Mouse (Mus musculus) lung, postnatal 10 days (tissue): ENCODE measurements around the gene Slc24a3.

Source experiments
- DNase-seq: peaks from one replicate; pipeline ENCODE4 v3.0.0; 2021

The Slc24a3 gene

DNA sequence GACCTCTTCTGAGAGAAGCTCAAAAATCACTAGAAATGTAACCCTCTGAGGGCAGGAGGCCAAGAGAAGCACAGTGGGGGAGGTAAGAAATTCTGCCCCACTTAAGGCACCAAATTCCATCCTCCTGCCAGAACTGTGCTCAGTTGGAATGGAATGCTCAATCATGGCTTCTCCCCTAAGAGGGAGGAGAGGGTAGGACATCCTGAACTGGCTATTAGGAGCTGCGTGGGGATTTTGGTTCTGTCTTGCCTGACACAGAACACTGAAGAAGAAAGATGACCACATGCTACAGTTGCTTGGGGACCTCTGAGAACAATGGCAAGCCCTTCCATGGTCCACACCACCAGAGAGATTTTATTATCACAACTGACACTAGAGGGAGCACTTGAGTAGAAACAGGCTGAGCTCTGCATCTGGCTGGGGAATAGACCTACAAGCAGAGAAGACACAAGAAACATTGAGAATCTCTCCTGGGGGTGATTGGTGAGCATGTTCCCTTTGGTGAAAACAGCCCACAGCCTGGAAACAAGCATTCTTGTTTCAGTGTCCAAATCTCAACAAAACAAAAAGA lies 389.9 kb downstream of the Slc24a3 start:
- DNase-seq = peak; percentile 58

DNA sequence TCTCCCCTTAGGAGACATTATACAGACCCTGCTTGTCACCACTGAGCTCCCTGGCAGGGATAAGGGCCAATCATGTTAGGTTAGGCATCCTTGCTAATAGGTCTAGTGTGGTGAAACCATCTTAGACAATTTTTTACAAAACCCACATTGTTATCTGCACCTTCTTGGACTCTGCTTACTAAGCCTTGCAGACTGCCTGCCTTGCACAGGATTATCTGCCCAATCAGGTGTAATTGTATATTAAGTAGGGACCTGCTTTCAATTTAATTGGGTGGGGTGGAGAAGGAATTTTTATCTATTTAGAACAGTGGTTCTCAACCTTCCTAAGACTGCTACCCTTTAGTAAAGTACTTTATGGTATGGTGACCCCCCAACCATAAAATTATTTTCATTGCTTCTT lies 394.9 kb downstream of the Slc24a3 start:
- no peak for DNase-seq

DNA sequence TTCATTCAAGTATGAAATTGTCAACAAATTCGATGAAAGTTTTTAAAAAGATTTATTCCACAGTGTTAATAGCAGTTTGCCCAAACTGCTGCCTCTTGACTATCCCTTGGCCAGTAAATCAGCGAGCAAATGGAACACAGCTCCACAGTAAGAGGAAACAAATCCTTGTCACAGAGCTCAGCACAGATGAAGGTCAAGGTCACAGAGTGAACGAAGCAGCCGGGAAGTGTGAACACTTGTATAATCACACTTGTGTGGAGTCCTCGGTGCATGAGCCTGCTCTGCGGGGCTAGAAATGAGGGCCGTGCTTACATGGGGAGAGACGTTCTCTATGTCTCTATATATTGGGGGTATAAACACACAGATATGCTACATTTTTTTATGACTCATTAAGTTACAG lies 397.0 kb downstream of the Slc24a3 start:
- DNase-seq = no peak

DNA sequence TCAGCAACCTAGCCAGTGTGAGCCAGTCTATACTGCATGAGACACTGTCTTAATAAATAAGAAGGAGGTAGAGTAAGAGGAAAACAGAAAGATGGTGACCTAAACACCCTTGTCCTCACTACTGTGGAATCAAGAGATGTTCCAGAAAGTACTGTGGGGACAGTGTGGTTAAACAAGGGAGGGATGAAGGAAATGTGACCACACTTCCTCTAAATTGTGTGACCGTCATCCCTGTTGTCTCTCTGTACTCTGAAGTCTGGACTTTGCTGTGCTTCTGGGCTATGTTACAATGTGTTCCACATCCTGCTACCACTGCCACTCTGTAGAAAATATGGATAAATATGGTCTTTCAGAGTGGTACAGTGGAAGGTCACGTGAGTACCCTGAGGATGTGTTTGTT lies 399.4 kb downstream of the Slc24a3 start:
- DNase-seq = no peak

DNA sequence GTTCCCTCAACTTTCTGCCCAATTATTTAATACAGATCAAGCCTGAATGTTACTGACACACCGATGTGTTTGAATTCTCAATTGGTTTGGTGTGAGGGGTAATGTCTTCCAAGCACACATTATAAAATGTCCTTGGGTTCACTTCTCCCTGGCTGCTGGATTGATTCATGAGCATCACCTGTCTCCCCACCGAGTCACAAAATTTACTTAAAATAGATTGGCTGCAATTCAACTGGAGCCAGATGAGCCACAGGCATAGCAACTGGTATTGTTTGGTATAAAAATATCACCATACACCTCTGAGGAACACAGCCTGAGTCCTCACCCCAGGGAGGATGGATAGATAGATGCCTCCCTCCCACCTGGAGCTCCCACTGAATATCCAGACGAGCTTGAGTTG lies 404.4 kb downstream of the Slc24a3 start:
- no peak for DNase-seq

DNA sequence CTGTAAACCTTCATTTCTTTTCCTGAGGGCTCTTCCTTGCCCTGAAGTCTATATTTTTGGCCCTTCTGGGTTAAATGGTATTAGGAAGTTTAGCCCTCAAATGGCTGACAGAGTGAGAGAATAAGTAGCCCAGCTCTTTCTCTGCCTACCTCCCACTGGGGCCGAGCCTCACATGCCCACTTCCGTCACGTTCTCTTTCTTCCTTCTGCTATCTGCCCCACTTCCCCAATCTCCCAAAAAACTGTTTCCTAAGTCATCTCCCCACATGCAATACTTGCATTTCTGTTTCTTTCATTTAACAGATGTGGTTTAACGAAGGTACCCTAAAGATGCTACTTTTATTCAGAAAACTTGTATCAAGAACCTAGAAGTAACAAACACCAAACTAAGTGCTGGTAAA lies 406.6 kb downstream of the Slc24a3 start:
- DNase-seq = no peak

DNA sequence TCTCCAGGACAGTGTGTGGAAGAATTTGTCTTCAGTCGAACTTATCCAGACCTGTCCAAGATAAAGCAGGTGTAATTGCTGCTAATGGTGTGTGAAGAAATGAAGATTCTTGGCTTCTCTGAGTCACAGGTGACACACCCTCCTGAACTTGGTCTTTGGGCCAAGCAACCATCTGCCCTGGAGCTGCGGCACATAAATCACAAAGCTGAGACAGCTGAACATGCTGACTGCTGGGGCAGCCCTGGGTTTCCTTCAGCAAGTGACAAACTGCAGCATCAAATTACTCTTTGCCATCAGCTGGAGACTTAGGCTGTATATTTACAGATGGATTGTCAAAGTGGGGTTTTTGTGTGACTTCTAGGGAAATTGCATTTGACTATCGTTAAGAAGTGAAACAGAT lies 415.5 kb downstream of the Slc24a3 start:
- no peak for DNase-seq

DNA sequence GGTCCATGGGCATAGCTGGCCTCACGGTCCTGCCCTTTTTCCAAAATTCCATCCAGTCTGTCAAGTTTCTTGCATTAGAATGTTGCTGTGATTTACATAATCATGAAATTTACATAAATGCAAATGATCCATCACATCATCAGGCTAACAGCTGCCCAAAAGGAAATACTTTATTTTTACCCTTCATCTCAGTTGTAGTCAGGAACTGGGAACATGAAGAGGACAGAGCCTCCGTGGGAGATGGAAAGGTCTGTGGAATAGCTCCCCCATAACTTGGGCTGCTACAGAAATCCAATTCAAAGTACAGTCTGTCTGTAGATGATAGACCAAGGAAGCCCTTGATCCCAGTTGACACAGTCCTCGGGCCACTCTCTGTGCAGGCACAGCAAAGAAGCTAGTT lies 417.9 kb downstream of the Slc24a3 start:
- DNase-seq = no peak

DNA sequence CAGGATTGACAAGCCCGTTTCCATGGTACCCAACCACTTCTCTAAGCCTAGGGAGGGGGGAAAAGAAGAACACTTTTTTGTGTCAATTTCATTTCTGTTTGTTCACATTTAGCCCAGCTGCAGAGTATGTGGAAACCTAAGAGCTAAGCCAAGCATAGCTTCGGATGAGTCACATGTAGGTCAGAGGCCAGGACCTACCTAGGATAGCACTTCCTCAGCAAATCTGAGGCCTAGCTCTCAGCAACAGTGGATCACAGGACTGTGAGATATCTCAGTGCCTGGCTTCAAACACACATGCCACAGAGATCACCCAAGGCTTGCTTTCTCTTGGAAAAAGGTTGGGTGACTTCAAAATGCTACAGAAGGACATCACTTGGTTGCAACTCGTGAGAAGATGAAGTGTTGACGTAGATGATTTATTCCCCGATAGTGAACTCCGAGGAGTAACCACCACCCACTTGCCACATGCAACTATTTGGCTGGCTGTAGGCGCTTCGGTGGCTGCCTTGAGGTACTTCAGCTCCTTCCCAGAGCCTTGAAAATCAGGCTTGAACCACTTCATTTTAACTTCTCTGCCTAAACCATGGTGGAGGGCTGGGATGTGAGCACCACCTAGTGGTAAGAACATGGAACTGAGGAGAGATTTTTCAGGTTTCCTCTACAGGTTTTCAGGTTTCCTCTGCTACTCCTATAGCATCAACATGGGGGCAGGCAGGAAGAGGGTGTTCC lies 420.6 kb downstream of the Slc24a3 start:
- DNase-seq = peak; percentile 70

DNA sequence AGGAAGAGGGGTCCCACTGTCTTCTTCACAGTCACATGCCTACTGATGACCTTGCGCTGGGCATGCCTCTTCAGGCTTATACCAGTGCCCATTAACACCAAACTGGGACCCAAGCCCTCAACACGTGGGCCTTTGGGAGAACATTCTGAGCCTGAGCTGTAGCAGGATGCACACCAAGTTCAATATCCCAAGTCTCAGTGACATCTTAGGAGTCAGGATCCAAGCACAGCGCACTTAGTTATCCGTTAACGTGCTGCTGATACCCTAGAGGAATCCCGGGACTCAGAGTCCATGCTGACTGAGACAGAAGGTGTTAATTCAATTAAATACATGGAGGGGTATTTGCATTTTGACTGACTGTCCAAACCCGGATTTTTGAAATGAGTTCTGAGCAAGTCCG lies 424.3 kb downstream of the Slc24a3 start:
- DNase-seq = no peak

DNA sequence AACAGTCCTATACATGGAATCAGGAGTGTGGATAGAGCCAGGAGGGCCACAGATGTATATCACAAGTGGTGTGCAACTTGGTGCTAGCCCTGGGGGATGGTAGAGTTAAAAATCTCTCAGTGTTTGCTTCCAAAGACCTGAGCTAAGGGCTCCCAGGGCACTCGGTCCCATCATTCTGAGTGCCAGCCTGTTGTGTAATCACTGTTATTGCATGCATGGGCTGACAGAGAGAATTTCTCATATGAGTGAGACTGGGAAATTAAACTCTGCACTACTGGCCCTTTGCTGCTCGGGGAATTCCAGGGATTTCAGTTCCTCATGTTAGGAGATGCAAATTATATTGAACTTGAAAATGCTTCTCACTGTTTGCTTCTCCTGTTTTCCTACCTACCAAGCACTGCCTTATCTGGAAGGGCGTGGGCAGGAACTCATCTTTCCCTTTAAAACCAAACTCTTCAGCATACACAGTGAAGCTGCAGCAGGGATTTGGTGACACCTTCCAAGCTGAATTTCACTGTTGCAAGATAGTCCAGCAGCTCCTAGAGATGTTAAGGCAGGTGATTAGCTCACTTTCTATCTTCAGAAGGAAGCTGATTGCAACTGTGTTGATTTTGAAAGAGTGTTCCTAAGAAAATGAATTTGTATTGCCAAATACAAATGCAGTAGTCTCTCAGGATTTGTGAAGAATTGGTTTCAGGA lies 426.2 kb downstream of the Slc24a3 start:
- peak; percentile 22 for DNase-seq

DNA sequence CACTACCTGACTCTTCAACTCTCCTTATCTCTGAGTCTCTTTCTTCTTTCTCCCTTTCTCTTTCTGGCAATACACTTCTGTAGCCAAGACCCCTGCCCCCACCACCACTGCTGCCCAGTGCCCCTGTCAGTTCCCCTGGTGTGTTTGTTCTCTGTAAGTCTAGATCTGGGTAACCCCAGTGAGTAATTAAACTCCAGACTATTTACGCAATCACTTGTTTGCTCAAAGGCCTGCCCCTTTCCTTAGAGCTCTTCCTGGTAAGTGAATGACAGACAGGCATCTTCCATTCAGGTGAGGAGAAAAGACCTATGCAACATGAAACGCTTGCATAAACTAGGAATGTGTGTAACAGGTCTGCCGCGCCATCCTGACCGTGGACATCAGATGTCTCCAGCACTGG lies 430.3 kb downstream of the Slc24a3 start:
- no peak for DNase-seq

DNA sequence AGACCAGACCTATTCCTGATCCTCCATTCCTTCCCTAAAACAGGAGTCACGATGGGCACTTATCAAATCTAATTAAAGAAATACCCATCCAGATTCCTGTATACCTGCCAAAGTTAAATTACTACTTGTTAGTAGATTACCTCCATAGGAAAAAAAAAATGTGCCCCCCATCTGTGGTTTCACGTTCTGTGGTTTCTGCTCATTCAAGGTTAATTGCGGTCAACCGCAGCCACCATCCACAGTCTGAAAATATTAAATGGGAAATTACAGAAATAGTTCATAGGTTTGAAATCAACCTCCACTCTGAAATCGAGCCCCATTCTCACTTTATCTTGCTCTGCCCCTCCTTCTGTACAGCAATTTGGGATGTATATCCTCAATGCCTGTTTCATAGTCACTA lies 440.3 kb downstream of the Slc24a3 start:
- no peak for DNase-seq

DNA sequence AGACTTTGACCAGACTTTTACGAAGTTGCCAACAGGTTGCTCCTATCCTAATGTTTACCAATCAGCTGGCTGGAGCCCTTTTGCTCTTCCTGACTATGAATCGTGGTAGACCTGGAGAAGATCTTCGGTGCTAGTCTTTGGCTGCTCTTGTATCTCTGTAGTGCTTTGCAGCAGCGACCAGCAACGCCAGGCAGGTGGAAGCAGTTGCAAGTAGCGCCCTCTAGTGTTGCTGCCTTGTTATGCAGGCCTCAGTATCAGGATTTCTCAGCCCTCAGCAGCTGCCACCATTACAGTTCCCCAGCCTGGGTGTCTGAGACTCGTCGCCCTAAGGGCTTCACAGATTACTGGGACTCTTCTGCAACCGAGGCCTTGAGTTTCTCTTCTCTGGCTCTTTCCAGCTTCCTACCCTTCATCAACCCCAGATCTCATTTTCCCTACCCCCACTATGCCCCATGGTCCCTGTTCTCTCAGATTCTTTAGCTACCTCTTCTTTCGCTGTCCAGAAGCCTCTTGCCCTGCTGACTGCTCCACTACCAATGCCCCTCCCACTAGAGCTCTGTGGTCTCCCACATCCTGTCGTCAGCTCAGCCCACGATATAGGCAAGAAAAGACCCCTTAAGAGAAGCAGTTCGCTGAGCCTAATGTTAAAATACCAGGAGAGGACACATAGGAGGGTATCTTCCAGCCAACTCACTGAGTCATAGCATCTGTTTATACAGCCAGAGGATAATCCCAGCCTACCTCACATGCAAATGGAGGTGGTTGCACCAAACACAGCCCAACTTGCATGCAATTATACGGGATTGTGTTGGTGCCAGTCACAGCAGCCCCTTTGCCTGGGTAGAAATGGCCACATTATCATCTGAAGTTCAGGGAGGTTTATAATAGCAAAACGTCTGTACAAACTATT lies 443.5 kb downstream of the Slc24a3 start:
- peak; percentile 55 for DNase-seq

DNA sequence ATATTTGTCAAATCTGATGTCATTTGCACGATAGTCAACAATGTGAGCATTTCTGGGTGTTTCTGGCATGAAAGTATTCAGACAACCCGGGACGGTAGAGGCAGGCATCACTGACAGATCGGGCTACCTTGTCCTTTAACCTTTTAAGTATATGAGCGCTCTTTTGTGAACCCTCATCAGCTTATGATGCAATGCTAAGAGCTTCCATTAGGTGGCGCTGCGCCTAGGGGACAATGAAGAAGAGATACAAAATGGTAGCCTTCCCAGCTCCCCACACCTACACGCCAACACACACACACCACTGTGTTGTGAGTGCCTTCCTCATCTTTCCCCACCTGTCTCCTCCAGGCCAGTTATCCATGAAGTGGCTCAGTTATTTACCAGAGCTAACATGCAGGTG lies 445.4 kb downstream of the Slc24a3 start:
- no peak for DNase-seq

DNA sequence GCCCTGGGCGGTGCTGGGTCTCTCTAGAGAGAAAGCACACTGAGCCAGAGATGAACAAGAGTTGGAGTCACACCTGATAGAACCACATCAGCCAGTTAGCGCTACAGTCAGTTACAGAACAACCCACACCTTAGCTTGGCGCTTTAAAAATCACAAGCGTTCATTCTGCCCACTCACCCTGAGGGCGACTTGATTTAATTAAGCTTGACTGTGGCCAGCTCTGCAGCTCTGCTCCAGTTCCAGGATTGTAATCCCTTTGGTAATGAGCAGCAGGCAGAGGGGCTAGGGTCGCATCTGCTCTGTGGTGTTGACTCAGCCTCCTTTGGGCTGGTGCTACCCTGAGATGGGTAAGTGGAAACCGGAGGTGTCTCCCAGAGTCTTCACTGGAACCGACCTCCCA lies 446.2 kb downstream of the Slc24a3 start:
- DNase-seq = no peak

DNA sequence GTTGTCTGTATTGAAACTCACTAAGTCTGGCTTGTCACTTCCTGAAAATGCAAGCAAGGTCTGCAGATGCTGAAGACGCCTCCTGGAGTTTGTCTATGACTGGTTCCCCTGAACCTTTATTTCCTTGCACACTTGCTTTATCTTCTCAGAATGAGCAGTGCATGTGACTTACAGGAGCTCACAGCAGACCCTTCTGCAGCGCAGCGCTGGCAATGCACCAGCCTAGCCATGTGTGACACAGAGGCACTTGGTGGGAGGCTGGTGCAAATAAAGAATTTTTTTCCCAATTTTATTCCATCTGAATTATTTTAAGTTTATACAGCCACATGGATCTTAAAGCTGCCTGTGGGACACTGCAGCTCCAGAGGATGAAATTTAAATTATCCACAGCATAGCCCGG lies 452.1 kb downstream of the Slc24a3 start:
- no peak for DNase-seq

DNA sequence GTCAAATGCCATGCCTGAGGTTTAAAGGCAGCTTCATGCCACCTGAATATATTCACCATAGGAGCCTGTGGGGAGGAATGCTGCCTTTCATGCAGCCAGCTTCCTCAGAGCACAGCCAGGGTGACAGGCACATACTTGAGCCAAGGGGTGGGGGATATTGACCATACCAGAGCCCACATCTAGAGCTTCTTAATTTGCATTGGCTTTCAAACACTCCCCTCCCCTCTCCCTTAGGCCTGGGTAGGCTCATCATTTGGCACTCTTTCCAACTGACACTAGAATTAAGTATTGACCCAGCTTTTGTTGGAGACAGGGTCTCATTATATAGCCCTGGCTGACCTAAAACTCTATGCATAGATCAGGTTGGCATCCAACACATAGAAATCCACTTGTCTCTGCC lies 453.2 kb downstream of the Slc24a3 start:
- no peak for DNase-seq

DNA sequence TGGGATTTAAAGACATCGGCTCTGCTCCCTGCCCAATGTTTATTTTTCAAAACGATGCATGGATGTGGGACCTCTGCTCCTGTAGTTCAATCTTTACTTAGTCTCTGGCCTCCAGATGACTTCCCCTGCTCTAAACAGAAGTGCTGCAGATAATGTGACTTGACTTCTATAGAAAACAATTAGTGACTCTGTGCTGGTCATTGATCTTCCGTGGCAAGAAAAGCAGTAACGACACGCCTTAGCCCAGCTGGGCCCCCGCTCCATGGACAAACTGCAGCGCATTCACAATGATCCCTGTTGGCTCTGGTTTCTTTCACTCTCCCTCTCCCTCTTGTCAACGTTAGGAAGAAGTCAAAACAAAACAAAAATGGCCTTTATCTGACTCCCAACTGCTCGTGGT lies 453.6 kb downstream of the Slc24a3 start:
- DNase-seq = no peak

DNA sequence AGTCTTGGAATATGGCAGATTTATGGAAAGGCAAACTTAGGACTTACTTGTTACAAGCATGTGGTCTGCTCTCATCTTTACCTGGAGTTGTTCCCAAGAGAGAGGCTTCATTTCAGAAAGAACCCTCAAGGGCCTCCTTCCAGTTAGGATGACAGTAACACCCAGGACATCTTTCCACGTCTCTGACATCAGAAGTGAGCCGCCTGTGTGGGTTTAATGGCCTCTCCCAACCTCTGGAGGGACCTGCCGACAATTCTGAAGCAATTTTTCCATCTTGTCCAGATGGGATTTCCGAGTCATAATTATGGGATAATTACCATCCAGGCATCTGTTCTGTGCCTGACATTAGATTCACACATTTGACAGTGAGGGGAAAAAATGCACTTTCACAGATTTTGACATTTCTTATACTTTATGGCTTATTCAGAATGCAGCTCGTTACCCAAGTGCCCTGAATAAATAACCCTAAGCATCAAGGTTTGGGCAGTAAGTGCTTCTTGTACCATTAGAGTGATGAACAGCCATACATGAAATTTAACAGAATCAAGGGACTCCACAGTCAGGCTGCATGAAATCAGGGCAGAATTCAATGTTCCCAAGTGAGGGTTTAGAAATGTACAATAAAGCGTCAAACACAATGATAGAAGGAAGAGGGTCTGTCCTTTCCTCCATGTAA lies 463.7 kb downstream of the Slc24a3 start:
- DNase-seq = no peak

DNA sequence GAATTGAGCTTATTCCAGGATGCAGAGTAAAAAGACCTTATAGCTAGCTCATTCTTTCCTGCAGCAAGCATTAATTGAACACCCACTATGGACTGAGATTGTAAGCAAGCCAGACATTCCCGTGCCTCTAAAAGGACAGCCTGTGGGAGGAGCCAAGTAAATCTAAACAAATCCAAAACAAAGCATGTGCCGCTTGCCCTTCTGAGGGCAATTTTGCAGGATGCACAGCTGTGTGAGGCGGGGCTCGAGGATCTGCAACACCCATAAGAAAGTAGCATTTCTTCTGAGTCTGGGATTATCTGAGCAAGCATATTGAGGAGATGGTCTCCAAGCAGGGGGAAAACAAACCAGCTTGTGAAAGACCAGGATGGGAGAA lies 464.2 kb downstream of the Slc24a3 start:
- DNase-seq = peak; percentile 38

DNA sequence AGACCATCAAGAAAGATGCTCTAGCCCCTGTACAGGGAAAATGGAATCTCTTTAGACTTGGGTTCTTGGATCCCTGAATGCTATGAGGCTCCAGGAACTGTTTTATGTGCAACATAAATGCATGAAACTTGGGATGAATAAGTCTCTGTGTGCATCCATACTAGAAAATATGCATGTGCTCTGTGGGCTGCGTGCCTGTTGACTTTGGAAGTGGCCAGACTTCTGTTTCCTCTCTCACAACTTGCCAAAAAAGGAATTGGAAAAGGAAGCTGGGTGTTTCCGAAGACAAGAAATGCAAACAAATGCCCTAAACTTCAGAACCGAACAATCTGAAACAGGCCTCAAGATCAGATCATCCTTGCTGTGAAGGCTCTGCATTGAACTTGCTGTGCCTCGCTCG lies 466.3 kb downstream of the Slc24a3 start:
- no peak for DNase-seq
